Mouse (Mus musculus) stomach, embryonic 14.5 days (tissue): Measurements from ENCODE around the gene Suclg1. TPM values are rescaled to one million over a fixed set of nuclear protein-coding genes. Genes with fewer than 3 reads are reported as not detected.
A peak's percentile ranks its signal among the peaks of the same experiment; 100 is the strongest.

Experiments
- ATAC-seq: fragments of 200-750 bp; cut with Nextera tagmentation; 2 replicates; pipeline ENCODE4 v1.8.0; 2017; ENCODE audit warnings: low read depth, moderate TSS enrichment; ENCODE audit not compliant: insufficient number of reproducible peaks, insufficient read depth, low FRiP score
- H3K27ac ChIP-seq: fragments of 300-500 bp; sonication (generic); 2 replicates; pipeline ENCODE4 v1.5.1; 2014; ENCODE audit warnings: mild to moderate bottlenecking, low read length, moderate library complexity, mixed read lengths
- H3K27me3 ChIP-seq: fragments of 300-500 bp; sonication (generic); 2 replicates; pipeline ENCODE4 v1.6.1; 2014; ENCODE audit warnings: low read length, control low read depth, mixed read lengths; ENCODE audit not compliant: control insufficient read depth, insufficient read depth
- H3K36me3 ChIP-seq: fragments of 300-500 bp; sonication (generic); 2 replicates; pipeline ENCODE4 v1.6.1; 2014; ENCODE audit warnings: mild to moderate bottlenecking, control low read depth, low read length, moderate library complexity, mixed read lengths; ENCODE audit not compliant: control insufficient read depth, insufficient read depth
- H3K4me1 ChIP-seq: fragments of 300-500 bp; sonication (generic); 2 replicates; pipeline ENCODE4 v1.6.1; 2014; ENCODE audit warnings: low read length, control low read depth, mixed read lengths; ENCODE audit not compliant: control insufficient read depth, insufficient read depth
- H3K4me2 ChIP-seq: fragments of 300-500 bp; sonication (generic); replicated peaks from 2 replicates; pipeline ENCODE4 v1.6.1; 2014; ENCODE audit warnings: low read depth, low read length, control low read depth
- H3K4me3 ChIP-seq: fragments of 300-500 bp; sonication (generic); 2 replicates; pipeline ENCODE4 v1.5.1; 2014; ENCODE audit warnings: low read depth, low read length, control low read depth
- H3K9ac ChIP-seq: fragments of 300-500 bp; sonication (generic); replicated peaks from 2 replicates; pipeline ENCODE4 v1.6.1; 2014; ENCODE audit warnings: low read depth, mild to moderate bottlenecking, control low read depth, low read length, moderate library complexity, mixed read lengths
- H3K9me3 ChIP-seq: fragments of 300-500 bp; sonication (generic); 2 replicates; pipeline ENCODE4 v1.6.1; 2016; ENCODE audit warnings: low read depth, low read length, control low read depth; ENCODE audit not compliant: control insufficient read depth
- WGBS: fragments of 180-500 bp; shearing (Covaris S2); extraction: QIAGEN DNeasy Blood & Tissue Kit; methylation state at CpG from one replicate; pipeline ENCODE4 v1.1.7; 2014; 5-methylcytosine and 5-hydroxymethylcytosine counted together
- polyA plus RNA-seq: library from polyadenylated mRNA; unstranded; fragments of >200 nt; fragmentation: Nextera tagmentation; extraction: Ambion mirVana; gene quantifications from 2 replicates; pipeline ENCODE4 v1.2.1, GENCODE M21; 2014

The Suclg1 gene
- polyA plus RNA-seq, 1 experiment from 2014 or later, result 170 TPM

DNA sequence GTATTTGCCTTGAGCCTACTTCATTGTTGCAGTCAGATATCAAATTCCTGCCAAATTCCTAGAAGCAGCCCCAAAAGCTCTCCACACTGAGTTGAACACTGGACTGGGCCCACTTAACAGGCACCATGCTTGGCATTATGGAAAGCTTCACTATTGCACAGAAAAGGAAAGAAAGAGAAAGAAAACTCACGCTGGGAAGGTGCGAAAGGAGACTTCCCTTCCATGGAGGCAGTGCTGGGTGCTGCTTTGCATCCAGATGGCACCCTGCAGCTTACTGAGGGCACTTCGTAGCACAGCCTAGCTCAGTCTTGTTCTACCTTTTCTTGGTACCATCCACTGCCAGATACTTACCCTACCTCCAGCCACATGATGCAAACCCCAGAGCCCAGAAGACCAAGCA is 12.5 kb upstream of the Suclg1 start:
- no peak overlapping the region for H3K4me3 ChIP-seq
- no peak overlapping the region for H3K27ac ChIP-seq
- WGBS, result 82% methylated on average over 3 of the region's 3 CpGs
- no peaks in the 10 kb centered on the region for H3K36me3 ChIP-seq
- H3K4me2 ChIP-seq, result no peak overlapping the region
- no peaks in the 10 kb centered on the region for H3K4me1 ChIP-seq
- H3K27me3 ChIP-seq, result no peaks in the 10 kb centered on the region
- no peaks in the 10 kb centered on the region for H3K9me3 ChIP-seq
- ATAC-seq, result no peak
- no peak overlapping the region for H3K9ac ChIP-seq

DNA sequence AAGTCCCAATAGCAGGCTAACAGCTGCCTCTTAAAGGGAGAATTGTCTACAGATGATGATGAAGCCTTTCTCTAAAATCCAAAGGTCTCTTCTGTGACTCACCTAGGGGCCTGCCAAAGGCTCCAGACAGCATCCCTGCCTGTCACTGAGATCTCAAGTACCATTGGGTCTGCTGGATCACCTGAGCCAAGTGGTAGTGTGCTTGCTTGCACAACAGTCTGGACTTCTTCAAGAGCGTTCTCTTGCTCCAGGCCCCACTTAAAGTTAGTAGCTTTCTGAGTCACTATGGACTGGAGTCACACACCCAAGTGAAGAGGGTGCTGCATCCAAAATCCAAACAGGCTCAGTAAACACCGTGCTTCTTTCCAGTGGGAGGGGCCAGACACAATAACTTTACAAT is 1.4 kb upstream of the Suclg1 start:
- 75% methylated on average over 2 of the region's 2 CpGs for WGBS
- Histone ChIP-seq H3K4me1 (peaks cover 6% of the 10 kb centered on the region; the same call in 1 of the 2 replicates), H3K4me2 (no peak overlapping the region), H3K9me3 (no peaks in the 10 kb centered on the region), H3K9ac (no peak overlapping the region), H3K4me3 (no peak overlapping the region), H3K36me3 (no peaks in the 10 kb centered on the region), H3K27ac (no peak overlapping the region), H3K27me3 (no peaks in the 10 kb centered on the region)
- no peak for ATAC-seq

DNA sequence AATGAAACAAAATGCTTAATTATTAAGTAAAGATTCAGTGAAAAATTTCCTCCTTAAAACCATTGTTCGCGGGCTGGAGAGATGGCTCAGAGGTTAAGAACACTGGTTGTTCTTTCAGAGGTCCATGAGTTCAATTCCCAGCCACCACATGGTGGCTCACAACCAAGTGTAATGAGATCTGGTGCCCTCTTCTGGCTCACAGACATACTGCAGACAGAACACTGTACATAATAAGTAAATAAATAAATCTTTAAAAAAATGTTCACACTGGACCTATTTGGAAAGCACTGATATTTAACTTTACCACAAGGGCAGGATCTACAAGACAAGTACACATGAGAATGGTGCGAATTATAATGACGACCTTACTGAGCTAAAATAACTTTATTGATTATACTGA is 730 bp upstream of the Suclg1 start:
- H3K9ac ChIP-seq, result no peak overlapping the region
- H3K4me1 ChIP-seq, result peaks cover 6% of the 10 kb centered on the region; the same call in 1 of the 2 replicates
- no peaks in the 10 kb centered on the region for H3K36me3 ChIP-seq
- no peaks in the 10 kb centered on the region for H3K27me3 ChIP-seq
- H3K4me2 ChIP-seq, result peak overlapping the region; percentile 56
- H3K4me3 ChIP-seq, result peak overlapping the region; percentile 66
- no peak for ATAC-seq
- 36% methylated on average over 4 of the region's 4 CpGs for WGBS
- no peaks in the 10 kb centered on the region for H3K9me3 ChIP-seq
- H3K27ac ChIP-seq, result no peak overlapping the region

DNA sequence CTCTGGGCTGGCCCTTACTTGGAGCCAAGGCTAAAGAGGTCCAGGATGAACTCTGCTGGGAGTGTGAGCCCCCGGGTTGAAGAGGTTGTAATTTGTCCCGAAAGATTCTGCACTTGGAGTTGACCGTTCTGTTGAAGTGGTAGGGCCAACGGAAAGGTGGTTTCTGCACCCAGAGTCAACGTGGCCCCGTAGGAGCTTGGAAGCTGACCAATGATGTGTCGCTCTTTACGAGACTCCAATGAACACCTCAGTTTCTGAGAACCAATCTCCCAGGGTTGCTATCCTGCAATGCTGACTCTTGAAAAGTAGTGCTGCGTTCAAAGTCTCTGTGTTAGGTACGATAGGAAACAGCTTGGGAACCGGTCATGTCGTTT is 854 bp downstream of the Suclg1 start:
- 3% methylated on average over 12 of the region's 12 CpGs for WGBS
- Histone ChIP-seq H3K4me2 (peak overlapping the region; percentile 56), H3K9ac (peak overlapping the region; percentile 60), H3K27ac (no peak overlapping the region; the same call in 1 of the 2 replicates), H3K27me3 (no peaks in the 10 kb centered on the region), H3K9me3 (no peaks in the 10 kb centered on the region), H3K4me3 (peak overlapping the region; percentile 66), H3K36me3 (no peaks in the 10 kb centered on the region), H3K4me1 (peaks cover 8% of the 10 kb centered on the region)
- no peak for ATAC-seq

DNA sequence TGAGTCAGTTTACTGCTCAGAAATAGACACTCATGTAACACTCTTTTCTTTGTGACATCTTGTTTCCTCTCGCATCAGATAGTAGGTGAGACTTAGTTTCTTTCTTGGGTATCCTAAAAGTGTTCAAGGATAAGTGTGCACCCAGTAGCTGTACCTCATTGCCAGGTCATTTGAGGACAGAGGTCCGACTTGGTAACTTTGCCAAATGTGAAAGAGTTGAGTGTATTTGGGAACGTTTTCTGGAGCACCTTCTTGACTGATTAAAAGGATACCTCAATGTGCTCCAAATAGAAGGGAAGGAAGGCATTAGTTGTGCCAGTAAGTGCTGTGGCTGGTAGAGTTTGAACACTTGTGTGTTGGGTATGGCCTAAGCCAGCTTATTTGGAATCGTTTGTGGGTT is 1.7 kb downstream of the Suclg1 start:
- 84% methylated on average over 4 of the region's 4 CpGs for WGBS
- H3K4me3 ChIP-seq, result no peak overlapping the region
- no peak for ATAC-seq
- no peak overlapping the region for H3K27ac ChIP-seq
- H3K27me3 ChIP-seq, result no peaks in the 10 kb centered on the region
- no peaks in the 10 kb centered on the region for H3K36me3 ChIP-seq
- H3K9me3 ChIP-seq, result no peaks in the 10 kb centered on the region
- H3K4me2 ChIP-seq, result peak overlapping the region; percentile 56; the same call in 1 of the 2 replicates
- no peak overlapping the region for H3K9ac ChIP-seq
- peaks cover 15% of the 10 kb centered on the region for H3K4me1 ChIP-seq

DNA sequence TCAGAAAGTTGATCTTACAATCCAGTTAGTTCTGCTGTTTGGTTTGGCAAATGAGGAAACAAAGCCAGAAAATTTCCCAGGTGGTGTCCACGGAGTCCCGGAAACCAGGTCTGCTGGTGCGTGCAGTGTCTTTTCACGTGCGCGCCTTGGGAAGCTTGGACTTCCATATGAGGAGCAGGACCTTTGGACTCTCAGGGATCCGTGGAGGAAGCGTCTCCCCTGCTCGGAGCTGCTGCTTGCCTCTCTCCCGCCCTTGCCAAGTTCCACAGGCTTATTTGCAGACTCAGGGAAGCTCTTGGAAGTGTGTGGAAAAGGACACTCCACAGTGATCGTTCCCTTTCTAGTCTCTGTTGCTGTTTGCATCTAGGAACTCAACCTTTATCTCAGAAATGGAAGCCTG is 3.2 kb downstream of the Suclg1 start:
- no peak overlapping the region for H3K9ac ChIP-seq
- H3K4me2 ChIP-seq, result no peak overlapping the region
- no peaks in the 10 kb centered on the region for H3K27me3 ChIP-seq
- no peaks in the 10 kb centered on the region for H3K9me3 ChIP-seq
- H3K36me3 ChIP-seq, result 0 out of 2 replicates have a peak, but pooled peaks cover 1% of the 10 kb centered on the region
- ATAC-seq, result no peak
- H3K27ac ChIP-seq, result no peak overlapping the region
- 93% methylated on average over 11 of the region's 11 CpGs for WGBS
- H3K4me1 ChIP-seq, result peaks cover 17% of the 10 kb centered on the region
- H3K4me3 ChIP-seq, result no peak overlapping the region

DNA sequence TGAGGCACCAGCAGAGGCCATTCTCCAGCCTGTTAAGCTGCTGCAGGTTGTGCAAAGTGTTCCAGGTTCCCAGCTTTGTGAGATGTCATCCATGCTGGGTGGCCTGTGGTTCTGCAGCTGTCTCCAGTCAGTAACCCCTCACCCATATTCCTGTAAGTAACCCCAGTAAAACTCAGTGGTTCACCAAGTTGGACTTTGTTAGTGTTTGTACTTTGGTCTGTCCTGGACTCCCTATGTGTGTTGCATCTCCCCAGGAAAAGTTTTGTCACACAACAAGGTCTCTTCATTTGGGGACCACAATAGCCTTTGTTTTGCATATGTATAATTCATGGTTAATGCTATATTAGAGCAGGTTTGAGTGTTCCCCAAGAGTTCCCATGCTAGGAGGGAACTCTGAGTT is 4.2 kb downstream of the Suclg1 start:
- no peak for ATAC-seq
- H3K4me3 ChIP-seq, result no peak overlapping the region
- no peak overlapping the region for H3K4me2 ChIP-seq
- H3K9ac ChIP-seq, result no peak overlapping the region
- H3K36me3 ChIP-seq, result peaks cover 10% of the 10 kb centered on the region
- no peaks in the 10 kb centered on the region for H3K9me3 ChIP-seq
- H3K27ac ChIP-seq, result no peak overlapping the region
- H3K27me3 ChIP-seq, result no peaks in the 10 kb centered on the region
- H3K4me1 ChIP-seq, result peaks cover 17% of the 10 kb centered on the region

DNA sequence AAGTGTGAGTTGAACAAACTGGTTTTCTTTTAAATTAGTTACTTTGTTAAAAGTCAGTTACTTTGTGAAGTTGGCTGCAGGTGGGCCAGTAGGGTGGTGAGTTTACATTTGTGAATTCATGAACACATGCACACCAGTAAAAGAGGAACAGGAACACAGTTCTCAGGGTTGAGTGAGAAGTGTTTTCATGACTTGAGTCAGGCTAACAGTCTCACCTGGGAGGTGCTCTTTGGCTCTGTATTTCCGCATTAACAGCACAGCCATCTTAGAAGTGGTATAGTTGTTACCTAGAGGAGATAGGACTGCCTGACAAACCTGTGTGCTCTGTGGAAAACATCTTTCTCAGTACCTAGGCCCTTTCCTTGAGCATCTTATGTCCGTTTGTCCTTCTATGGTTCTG is 4.8 kb downstream of the Suclg1 start:
- ATAC-seq, result no peak
- Histone ChIP-seq H3K4me1 (peaks cover 17% of the 10 kb centered on the region), H3K4me3 (no peak overlapping the region), H3K9me3 (no peaks in the 10 kb centered on the region), H3K27ac (no peak overlapping the region), H3K4me2 (no peak overlapping the region), H3K9ac (no peak overlapping the region), H3K27me3 (no peaks in the 10 kb centered on the region), H3K36me3 (peaks cover 10% of the 10 kb centered on the region)
- WGBS, result 87% methylated on average over 2 of the region's 2 CpGs

DNA sequence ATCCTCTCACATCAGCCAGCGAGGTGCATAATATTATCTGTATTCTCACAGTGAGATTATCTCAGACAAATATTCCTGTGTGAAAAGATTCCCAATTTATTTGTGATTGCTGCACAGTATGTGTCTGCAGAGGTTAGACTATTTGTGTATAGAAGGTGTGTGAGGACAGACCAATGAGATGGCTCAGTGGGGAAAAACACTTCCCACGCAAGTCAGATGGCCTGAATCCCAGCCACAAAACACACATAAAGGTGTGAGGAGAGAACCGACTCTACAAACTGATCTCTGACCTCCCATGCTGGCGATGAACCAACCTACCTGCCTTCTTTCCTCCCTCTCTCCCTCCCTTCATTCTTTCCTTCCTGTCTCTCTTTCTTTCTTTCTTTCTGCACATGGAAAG is 5.4 kb downstream of the Suclg1 start:
- H3K36me3 ChIP-seq, result peaks cover 12% of the 10 kb centered on the region
- H3K9ac ChIP-seq, result no peak overlapping the region
- no peaks in the 10 kb centered on the region for H3K9me3 ChIP-seq
- H3K4me3 ChIP-seq, result no peak overlapping the region
- peaks cover 17% of the 10 kb centered on the region for H3K4me1 ChIP-seq
- H3K27ac ChIP-seq, result no peak overlapping the region
- H3K4me2 ChIP-seq, result no peak overlapping the region
- no peak for ATAC-seq
- no peaks in the 10 kb centered on the region for H3K27me3 ChIP-seq
- 77% methylated on average over 4 of the region's 4 CpGs for WGBS
